Mouse (Mus musculus): ENCODE data around the gene Ociad1. TPM values are rescaled to one million over a fixed set of nuclear protein-coding genes. Genes with fewer than 3 reads are reported as not detected.

Ociad1 gene
- polyA plus RNA-seq, 1 experiment: 291 TPM

DNA sequence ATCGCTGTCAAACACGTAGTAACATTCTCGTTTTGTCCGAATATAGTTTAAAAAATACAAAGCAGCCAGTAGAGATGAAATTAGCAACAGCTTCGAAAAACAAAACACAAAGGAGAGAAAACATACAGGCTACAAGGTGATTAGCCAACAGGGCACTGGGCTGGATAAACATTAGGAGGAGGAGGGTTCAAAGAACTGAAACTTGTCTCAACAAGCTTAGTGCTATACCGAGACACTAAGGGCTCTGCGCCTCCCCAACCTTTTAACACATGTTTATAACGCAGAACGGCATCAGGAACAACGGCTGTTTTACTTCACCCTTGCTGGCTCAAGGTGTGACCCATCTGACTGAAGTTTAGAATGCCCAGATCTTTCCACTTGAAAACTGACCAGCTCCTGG lies 13.4 kb upstream of the Ociad1 start:
- Histone ChIP-seq H3K36me3 (ENCODE audit: control insufficient read depth, insufficient read depth, low read length, poor library complexity, severe bottlenecking) (no peaks in the 10 kb centered on the region), H3K27me3 (ENCODE audit: control insufficient read depth, insufficient read depth, low read length, poor library complexity, severe bottlenecking) (no peaks in the 10 kb centered on the region; the same call in 1 of the 2 replicates), H3K4me3 (ENCODE audit: low read depth, low read length) (no peak overlapping the region), H3K4me1 (ENCODE audit: control insufficient read depth, insufficient read depth, low read length) (no peaks in the 10 kb centered on the region), H3K9me3 (replicated peaks; ENCODE audit: control insufficient read depth, insufficient read depth, low read length, poor library complexity, severe bottlenecking) (no peaks in the 10 kb centered on the region), H3K27ac (ENCODE audit: insufficient read depth, low read length) (no peak overlapping the region), H3K9ac (ENCODE audit: low read depth, poor library complexity, severe bottlenecking) (no peak overlapping the region)
- TF ChIP-seq POLR2A (IDR thresholded peaks at IDR 0.05; ENCODE audit: insufficient read depth, low read length) (no peak), CTCF (IDR thresholded peaks at IDR 0.05; ENCODE audit: low read depth, low read length) (no peak), EP300 (IDR thresholded peaks at IDR 0.05; ENCODE audit: insufficient read depth, low read depth, low read length) (no peak)

GRCm38 (mm10) chr5:73279732-73280566 lies 12.6 kb upstream of the Ociad1 start:
- Histone ChIP-seq H3K4me1 (ENCODE audit: control insufficient read depth, insufficient read depth, low read length) (no peaks in the 10 kb centered on the region), H3K9ac (ENCODE audit: low read depth, poor library complexity, severe bottlenecking) (no peak overlapping the region), H3K4me3 (ENCODE audit: low read depth, low read length) (no peak overlapping the region), H3K36me3 (ENCODE audit: control insufficient read depth, insufficient read depth, low read length, poor library complexity, severe bottlenecking) (no peaks in the 10 kb centered on the region), H3K9me3 (replicated peaks; ENCODE audit: control insufficient read depth, insufficient read depth, low read length, poor library complexity, severe bottlenecking) (no peaks in the 10 kb centered on the region), H3K27me3 (ENCODE audit: control insufficient read depth, insufficient read depth, low read length, poor library complexity, severe bottlenecking) (no peaks in the 10 kb centered on the region), H3K27ac (ENCODE audit: insufficient read depth, low read length) (no peak overlapping the region)
- TF ChIP-seq EP300 (IDR thresholded peaks at IDR 0.05; ENCODE audit: insufficient read depth, low read depth, low read length) (no peak), CTCF (IDR thresholded peaks at IDR 0.05; ENCODE audit: low read depth, low read length) (no peak), POLR2A (IDR thresholded peaks at IDR 0.05; ENCODE audit: insufficient read depth, low read length) (no peak)

- no peak overlapping the region for H3K4me3 ChIP-seq (ENCODE audit: low read depth, low read length)
- H3K9me3 ChIP-seq (replicated peaks; ENCODE audit: control insufficient read depth, insufficient read depth, low read length, poor library complexity, severe bottlenecking): no peaks in the 10 kb centered on the region
- H3K27ac ChIP-seq (ENCODE audit: insufficient read depth, low read length): no peak overlapping the region
- H3K9ac ChIP-seq (ENCODE audit: low read depth, poor library complexity, severe bottlenecking): no peak overlapping the region
- H3K36me3 ChIP-seq (ENCODE audit: control insufficient read depth, insufficient read depth, low read length, poor library complexity, severe bottlenecking): no peaks in the 10 kb centered on the region
- no peaks in the 10 kb centered on the region for H3K27me3 ChIP-seq (ENCODE audit: control insufficient read depth, insufficient read depth, low read length, poor library complexity, severe bottlenecking)
- H3K4me1 ChIP-seq (ENCODE audit: control insufficient read depth, insufficient read depth, low read length): no peaks in the 10 kb centered on the region
- TF ChIP-seq CTCF (IDR thresholded peaks at IDR 0.05; ENCODE audit: low read depth, low read length): no peak
Measured at GRCm38 (mm10) chr5:73280567-73280850, 12.1 kb upstream of the Ociad1 start.

- no peak overlapping the region for H3K9ac ChIP-seq (ENCODE audit: low read depth, poor library complexity, severe bottlenecking)
- H3K4me3 ChIP-seq (ENCODE audit: low read depth, low read length): no peak overlapping the region
- TF ChIP-seq EP300 (IDR thresholded peaks at IDR 0.05; ENCODE audit: insufficient read depth, low read depth, low read length): no peak
- no peak for TF ChIP-seq CTCF (IDR thresholded peaks at IDR 0.05; ENCODE audit: low read depth, low read length)
- no peak for TF ChIP-seq POLR2A (IDR thresholded peaks at IDR 0.05; ENCODE audit: insufficient read depth, low read length)
- no peaks in the 10 kb centered on the region for H3K36me3 ChIP-seq (ENCODE audit: control insufficient read depth, insufficient read depth, low read length, poor library complexity, severe bottlenecking)
- no peaks in the 10 kb centered on the region for H3K9me3 ChIP-seq (replicated peaks; ENCODE audit: control insufficient read depth, insufficient read depth, low read length, poor library complexity, severe bottlenecking)
- H3K27me3 ChIP-seq (ENCODE audit: control insufficient read depth, insufficient read depth, low read length, poor library complexity, severe bottlenecking): no peaks in the 10 kb centered on the region
- H3K27ac ChIP-seq (ENCODE audit: insufficient read depth, low read length): no peak overlapping the region
- H3K4me1 ChIP-seq (ENCODE audit: control insufficient read depth, insufficient read depth, low read length): no peaks in the 10 kb centered on the region
Measured at GRCm38 (mm10) chr5:73284046-73284445, 8.5 kb upstream of the Ociad1 start.

DNA sequence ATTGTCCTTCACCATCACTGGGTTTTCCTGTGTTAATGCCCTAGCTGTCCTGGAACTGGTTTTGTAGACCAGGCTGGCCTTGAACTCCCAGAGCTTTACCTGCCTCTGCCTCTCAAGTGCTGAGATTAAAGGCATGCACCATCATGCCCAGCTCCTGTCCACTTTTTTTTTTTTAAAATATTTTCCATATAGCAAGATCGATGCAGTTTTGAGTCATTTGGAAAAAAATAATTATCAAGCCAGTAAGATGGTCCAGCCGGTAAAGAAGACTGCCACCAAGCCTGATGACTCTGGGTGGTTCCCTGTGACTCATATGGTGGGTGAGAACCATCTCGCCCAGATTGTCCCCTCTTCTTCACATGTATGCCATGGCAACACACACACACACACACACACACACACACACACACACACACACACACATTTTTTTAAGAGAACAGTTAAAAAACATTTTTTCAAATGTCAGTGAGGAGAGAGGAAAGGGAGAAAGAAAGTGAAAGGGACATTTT lies 7.1 kb upstream of the Ociad1 start:
- TF ChIP-seq POLR2A (IDR thresholded peaks at IDR 0.05; ENCODE audit: insufficient read depth, low read length) (no peak), EP300 (IDR thresholded peaks at IDR 0.05; ENCODE audit: insufficient read depth, low read depth, low read length) (no peak), CTCF (IDR thresholded peaks at IDR 0.05; ENCODE audit: low read depth, low read length) (no peak)
- Histone ChIP-seq H3K9me3 (replicated peaks; ENCODE audit: control insufficient read depth, insufficient read depth, low read length, poor library complexity, severe bottlenecking) (no peaks in the 10 kb centered on the region), H3K36me3 (ENCODE audit: control insufficient read depth, insufficient read depth, low read length, poor library complexity, severe bottlenecking) (no peaks in the 10 kb centered on the region), H3K27ac (ENCODE audit: insufficient read depth, low read length) (no peak overlapping the region), H3K4me3 (ENCODE audit: low read depth, low read length) (no peak overlapping the region), H3K9ac (ENCODE audit: low read depth, poor library complexity, severe bottlenecking) (no peak overlapping the region), H3K27me3 (ENCODE audit: control insufficient read depth, insufficient read depth, low read length, poor library complexity, severe bottlenecking) (no peaks in the 10 kb centered on the region), H3K4me1 (ENCODE audit: control insufficient read depth, insufficient read depth, low read length) (no peaks in the 10 kb centered on the region)

DNA sequence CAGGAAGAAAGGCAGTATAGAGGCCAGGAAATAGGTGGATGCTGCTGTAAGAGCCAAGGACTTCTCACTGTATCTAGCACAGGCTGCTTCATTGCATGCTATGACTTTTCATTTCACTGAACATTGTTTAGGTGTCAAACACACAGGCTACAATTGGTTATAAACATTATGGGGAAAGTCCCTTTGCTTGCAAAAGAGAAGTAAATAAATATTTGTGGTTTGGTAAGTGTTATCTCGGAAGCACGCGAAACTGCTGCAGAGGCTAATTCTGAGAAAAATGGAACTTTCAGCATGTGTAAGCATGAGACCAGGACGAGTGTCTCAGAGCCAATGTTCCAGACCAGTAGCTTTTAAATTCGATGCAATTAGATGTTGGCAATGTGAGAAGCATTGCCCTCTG lies 6.0 kb upstream of the Ociad1 start:
- Histone ChIP-seq H3K9me3 (replicated peaks; ENCODE audit: control insufficient read depth, insufficient read depth, low read length, poor library complexity, severe bottlenecking) (no peaks in the 10 kb centered on the region), H3K9ac (ENCODE audit: low read depth, poor library complexity, severe bottlenecking) (no peak overlapping the region), H3K27me3 (ENCODE audit: control insufficient read depth, insufficient read depth, low read length, poor library complexity, severe bottlenecking) (no peaks in the 10 kb centered on the region), H3K4me3 (ENCODE audit: low read depth, low read length) (no peak overlapping the region), H3K4me1 (ENCODE audit: control insufficient read depth, insufficient read depth, low read length) (no peaks in the 10 kb centered on the region), H3K36me3 (ENCODE audit: control insufficient read depth, insufficient read depth, low read length, poor library complexity, severe bottlenecking) (no peaks in the 10 kb centered on the region), H3K27ac (ENCODE audit: insufficient read depth, low read length) (no peak overlapping the region)
- TF ChIP-seq EP300 (IDR thresholded peaks at IDR 0.05; ENCODE audit: insufficient read depth, low read depth, low read length): no peak
